Mouse (Mus musculus): ENCODE measurements at regions not wholly inside any gene's neighbourhood (a gene's known extent, or its start where the extent isn't known, plus 50 kb on each side); places are given as distances from the start of the nearest gene placed in this dataset.

- peak; percentile 68 for DNase-seq (ENCODE audit: low spot score)
These were observed 49.9 kb upstream of the Eed start for GRCm38 (mm10) chr7:90030486-90031250.

- no peak for DNase-seq (ENCODE audit: low spot score)
These were observed 52.3 kb upstream of the Eed start for GRCm38 (mm10) chr7:90033086-90033485.

- no peak for DNase-seq (ENCODE audit: low spot score)
These were observed 53.0 kb upstream of the Eed start for GRCm38 (mm10) chr7:90033640-90034312.

GRCm38 (mm10) chr7:90034498-90034897 is 53.7 kb upstream of the Eed start:
- no peak for DNase-seq (ENCODE audit: low spot score)

GRCm38 (mm10) chr7:90035396-90035795 is 54.6 kb upstream of the Eed start:
- DNase-seq (ENCODE audit: low spot score), result no peak

- DNase-seq (ENCODE audit: low spot score), result no peak
These were observed 57.0 kb upstream of the Eed start for GRCm38 (mm10) chr7:90037736-90038135.

- no peak for DNase-seq (ENCODE audit: low spot score)
These were observed 58.7 kb upstream of the Eed start for GRCm38 (mm10) chr7:90039504-90039903.

GRCm38 (mm10) chr7:90040581-90041340 is 60.0 kb upstream of the Eed start:
- peak; percentile 63 for DNase-seq (ENCODE audit: low spot score)

- DNase-seq (ENCODE audit: low spot score), result no peak
These were observed 60.8 kb upstream of the Eed start for GRCm38 (mm10) chr7:90041565-90042024.

- no peak for DNase-seq (ENCODE audit: low spot score)
These were observed 61.6 kb upstream of the Eed start for GRCm38 (mm10) chr7:90042364-90042763.

GRCm38 (mm10) chr7:90043526-90043925 is 62.7 kb upstream of the Eed start:
- no peak for DNase-seq (ENCODE audit: low spot score)

- DNase-seq (ENCODE audit: low spot score), result no peak
These were observed 63.4 kb upstream of the Eed start for GRCm38 (mm10) chr7:90044100-90044698.

GRCm38 (mm10) chr7:90045208-90045800 is 64.5 kb upstream of the Eed start:
- no peak for DNase-seq (ENCODE audit: low spot score)

- no peak for DNase-seq (ENCODE audit: low spot score)
These were observed 65.4 kb upstream of the Eed start for GRCm38 (mm10) chr7:90046228-90046627.

- no peak for DNase-seq (ENCODE audit: low spot score)
These were observed 66.1 kb upstream of the Eed start for GRCm38 (mm10) chr7:90046862-90047261.

GRCm38 (mm10) chr7:90048401-90049307 is 67.9 kb upstream of the Eed start:
- no peak for DNase-seq (ENCODE audit: low spot score)

GRCm38 (mm10) chr7:90049831-90050237 is 69.1 kb upstream of the Eed start:
- no peak for DNase-seq (ENCODE audit: low spot score)

- no peak for DNase-seq (ENCODE audit: low spot score)
These were observed 74.2 kb upstream of the Eed start for GRCm38 (mm10) chr7:90054795-90055511.

GRCm38 (mm10) chr7:90057947-90058346 is 72.1 kb upstream of the Picalm start:
- DNase-seq (ENCODE audit: low spot score), result no peak

GRCm38 (mm10) chr7:90058636-90059035 is 71.4 kb upstream of the Picalm start:
- DNase-seq (ENCODE audit: low spot score), result no peak
